Mouse (Mus musculus): ENCODE data around the gene Mob3a. TPM values are rescaled to one million over a fixed set of nuclear protein-coding genes. Genes with fewer than 3 reads are reported as not detected.

Gene Mob3a
- total RNA-seq, 2 experiments from 2014 or later, result 17.1 to 17.2 TPM

Other genes with a start within 250 kb of the Mob3a start
- not detected for gene Onecut3, start 207.1 kb downstream of the Mob3a start, total RNA-seq (2021)
- under 1 TPM; 0.12 to 0.21 TPM for gene Atp8b3, start 162.9 kb downstream of the Mob3a start, total RNA-seq (2021)
- gene Rexo1, start 140.4 kb downstream of the Mob3a start, total RNA-seq (2021), result 10 to 100 TPM; 41.4 to 42.3 TPM
- 10 to 100 TPM; 54.8 to 68.7 TPM for gene Klf16, start 124.7 kb downstream of the Mob3a start, total RNA-seq (2021)
- 100 to 1,000 TPM; 179 to 185 TPM for gene Abhd17a, start 111.6 kb downstream of the Mob3a start, total RNA-seq (2021)
- 10 to 100 TPM; 49.1 to 50.5 TPM for gene Scamp4, start 99.1 kb downstream of the Mob3a start, total RNA-seq (2021)
- gene Adat3, start 99.1 kb downstream of the Mob3a start, total RNA-seq (2021), result 1 to 10 TPM; 2.3 to 6.4 TPM
- gene Gm49322, start 96.0 kb downstream of the Mob3a start, total RNA-seq (2021), result 1 to 10 TPM; 3.5 to 3.7 TPM
- gene Csnk1g2, start 79.1 kb downstream of the Mob3a start, total RNA-seq (2021), result 100 to 1,000 TPM; 253 to 267 TPM
- gene Btbd2, start 44.9 kb downstream of the Mob3a start, total RNA-seq (2021), result 10 to 100 TPM; 87.6 to 93.8 TPM
- 10 to 100 TPM; 43.3 to 47.7 TPM for gene Mknk2, start 23.9 kb downstream of the Mob3a start, total RNA-seq (2021)
- gene Izumo4, start 207 bp upstream of the Mob3a start, total RNA-seq (2021), result 10 to 100 TPM; 42.6 to 45.2 TPM
- 100 to 1,000 TPM; 140 to 153 TPM for gene Ap3d1, start 40.3 kb upstream of the Mob3a start, total RNA-seq (2021)
- gene Dot1l, start 53.2 kb upstream of the Mob3a start, total RNA-seq (2021), result 10 to 100 TPM; 43.0 to 44.4 TPM
- gene Sf3a2, start 96.2 kb upstream of the Mob3a start, total RNA-seq (2021), result 10 to 100 TPM; 46.8 to 53.3 TPM
- 10 to 100 TPM; 66.1 to 77.7 TPM for gene Plekhj1, start 96.6 kb upstream of the Mob3a start, total RNA-seq (2021)
- 1 to 10 TPM; 2.4 to 2.9 TPM for gene Amh, start 103.3 kb upstream of the Mob3a start, total RNA-seq (2021)
- gene Jsrp1, start 111.5 kb upstream of the Mob3a start, total RNA-seq (2021), result 1 to 10 TPM; 6.6 to 8.0 TPM
- 100 to 1,000 TPM; 517 to 561 TPM for gene Oaz1, start 124.7 kb upstream of the Mob3a start, total RNA-seq (2021)
- gene Lingo3, start 142.1 kb upstream of the Mob3a start, total RNA-seq (2021), result 10 to 100 TPM; 35.4 to 45.0 TPM
- gene Lsm7, start 153.2 kb upstream of the Mob3a start, total RNA-seq (2021), result 10 to 100 TPM; 34.8 to 48.8 TPM
- gene Sppl2b, start 153.3 kb upstream of the Mob3a start, total RNA-seq (2021), result 10 to 100 TPM; 45.6 to 53.7 TPM
- gene Tmprss9, start 169.9 kb upstream of the Mob3a start, total RNA-seq (2021), result under 1 TPM; 0.12 to 0.26 TPM
- gene Timm13, start 199.0 kb upstream of the Mob3a start, total RNA-seq (2021), result 100 to 1,000 TPM; 131 to 136 TPM
- gene Lmnb2, start 216.3 kb upstream of the Mob3a start, total RNA-seq (2021), result 10 to 100 TPM; 20.0 to 20.1 TPM
- 10 to 100 TPM; 25.1 to 38.3 TPM for gene Gadd45b, start 228.1 kb upstream of the Mob3a start, total RNA-seq (2021)